Mouse (Mus musculus) kidney, postnatal 0 days (tissue): ENCODE results near the gene Comt. TPM values are rescaled to one million over a fixed set of nuclear protein-coding genes. Genes with fewer than 3 reads are reported as not detected.
A peak's percentile ranks its signal among the peaks of the same experiment; 100 is the strongest.

Experiments used
- ATAC-seq: fragments of 200-750 bp; cut with Nextera tagmentation; replicated peaks from 2 replicates; pipeline ENCODE4 v1.8.0; 2017; ENCODE audit warnings: low read depth, moderate number of reproducible peaks, moderate TSS enrichment, moderate library complexity; ENCODE audit not compliant: low FRiP score
- DNase-seq: peaks from one replicate; pipeline ENCODE4 v3.0.0-alpha.2; 2016; ENCODE audit warnings: low spot score
- H3K27ac ChIP-seq: fragments of 300-500 bp; sonication (generic); 2 replicates; pipeline ENCODE4 v1.5.1; 2014; ENCODE audit warnings: mild to moderate bottlenecking
- H3K27me3 ChIP-seq: fragments of 300-500 bp; sonication (generic); 2 replicates; pipeline ENCODE4 v1.6.1; 2014; ENCODE audit warnings: low read length, mixed read lengths; ENCODE audit not compliant: insufficient read depth
- H3K36me3 ChIP-seq: fragments of 300-500 bp; sonication (generic); 2 replicates; pipeline ENCODE4 v1.6.1; 2014; ENCODE audit warnings: low read length, mixed read lengths; ENCODE audit not compliant: insufficient read depth
- H3K4me1 ChIP-seq: fragments of 300-500 bp; sonication (generic); replicated peaks from 2 replicates; pipeline ENCODE4 v1.6.1; 2014; ENCODE audit warnings: antibody characterized with exemption, low read length, mixed read lengths; ENCODE audit not compliant: insufficient read depth
- H3K4me2 ChIP-seq: fragments of 300-500 bp; sonication (generic); 2 replicates; pipeline ENCODE4 v1.6.1; 2014; ENCODE audit warnings: mild to moderate bottlenecking, low read length, moderate library complexity, mixed read lengths
- H3K4me3 ChIP-seq: fragments of 300-500 bp; sonication (generic); replicated peaks from 2 replicates; pipeline ENCODE4 v1.5.1; 2014; ENCODE audit warnings: low read depth, low read length
- H3K9ac ChIP-seq: fragments of 300-500 bp; sonication (generic); 2 replicates; pipeline ENCODE4 v1.6.1; 2014; ENCODE audit warnings: low read depth, low read length
- H3K9me3 ChIP-seq: fragments of 300-500 bp; sonication (generic); replicated peaks from 2 replicates; pipeline ENCODE4 v1.6.1; 2016; ENCODE audit warnings: low read length, inconsistent platforms, mixed read lengths
- CTCF ChIP-seq: IDR thresholded peaks from 2 replicates; pipeline ENCODE4 v1.5.1; 2016; ENCODE audit warnings: antibody characterized with exemption, low read depth, mild to moderate bottlenecking, moderate library complexity
- WGBS: fragments of 180-500 bp; shearing (Covaris S2); extraction: QIAGEN DNeasy Blood & Tissue Kit; methylation state at CpG from one replicate; pipeline ENCODE4 v1.1.7; 2014; 5-methylcytosine and 5-hydroxymethylcytosine counted together
- polyA plus RNA-seq: library from polyadenylated mRNA; unstranded; fragments of >200 nt; fragmentation: Nextera tagmentation; extraction: Ambion mirVana; gene quantifications from 2 replicates; pipeline ENCODE4 v1.2.1, GENCODE M21; 2015

Comt gene
- polyA plus RNA-seq, 1 experiment from 2014 or later: 107 TPM

DNA sequence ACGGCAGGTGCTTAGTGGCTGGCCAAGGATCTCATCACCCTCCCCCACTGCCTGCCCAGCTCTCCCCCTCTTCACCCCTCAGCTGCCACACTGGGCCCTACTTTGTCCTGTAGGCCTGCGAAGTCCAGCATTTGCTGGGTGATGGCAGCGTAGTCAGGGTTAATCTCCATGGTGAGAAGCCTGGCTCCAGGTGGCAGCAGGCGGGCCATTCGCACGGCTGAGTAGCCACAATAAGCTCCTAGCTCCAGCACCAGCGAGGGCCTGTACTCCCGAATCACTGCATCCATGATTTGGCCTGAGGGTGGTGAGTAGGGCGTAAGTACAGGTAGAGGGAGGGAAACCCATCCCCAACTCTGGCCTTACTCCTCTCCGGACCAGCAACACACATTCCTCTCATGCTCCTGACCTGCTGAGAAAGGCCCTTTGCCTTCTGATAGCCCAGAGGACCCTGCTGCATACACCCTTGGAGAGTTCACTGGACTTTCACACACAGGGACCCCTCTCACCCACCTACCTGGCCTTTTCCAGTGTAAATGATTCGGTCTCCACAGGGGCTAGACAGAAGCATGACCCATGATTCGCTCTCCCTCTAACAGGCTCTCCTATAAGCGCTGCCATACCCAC is 15.5 kb downstream of the Comt start:
- Histone ChIP-seq H3K4me1 (peaks cover 22% of the 10 kb centered on the region), H3K27me3 (no peaks in the 10 kb centered on the region), H3K4me2 (peak overlapping the region; percentile 0; the same call in 1 of the 2 replicates), H3K9ac (0 out of 2 replicates have a peak overlapping the region, but pooled peaks have one; percentile 8), H3K27ac (peak overlapping the region; percentile 79), H3K9me3 (no peaks in the 10 kb centered on the region), H3K4me3 (no peak overlapping the region), H3K36me3 (0 out of 2 replicates have a peak, but pooled peaks cover 12% of the 10 kb centered on the region)
- DNase-seq (peak; percentile 36), ATAC-seq (peak; percentile 29)
- TF ChIP-seq CTCF: peak; percentile 4; the same call in 1 of the 2 replicates
- WGBS: 54% methylated on average over 13 of the region's 13 CpGs

- no peaks in the 10 kb centered on the region for H3K9me3 ChIP-seq
- H3K9ac ChIP-seq: no peak overlapping the region
- peak overlapping the region; percentile 79; the same call in 1 of the 2 replicates for H3K27ac ChIP-seq
- no peak overlapping the region for H3K4me3 ChIP-seq
- DNase-seq: no peak
- H3K27me3 ChIP-seq: no peaks in the 10 kb centered on the region
- 0 out of 2 replicates have a peak, but pooled peaks cover 12% of the 10 kb centered on the region for H3K36me3 ChIP-seq
- WGBS: 73% methylated on average over 5 of the region's 5 CpGs
- H3K4me2 ChIP-seq: no peak overlapping the region
- ATAC-seq: no peak
- TF ChIP-seq CTCF: no peak
- peaks cover 19% of the 10 kb centered on the region for H3K4me1 ChIP-seq
These were observed 16.2 kb downstream of the Comt start for GRCm38 (mm10) chr16:18410418-18410817.

- Histone ChIP-seq H3K36me3 (0 out of 2 replicates have a peak, but pooled peaks cover 14% of the 10 kb centered on the region), H3K9ac (no peak overlapping the region), H3K9me3 (no peaks in the 10 kb centered on the region), H3K4me2 (no peak overlapping the region), H3K27ac (peak overlapping the region; percentile 25; the same call in 1 of the 2 replicates), H3K4me1 (peaks cover 19% of the 10 kb centered on the region), H3K27me3 (no peaks in the 10 kb centered on the region), H3K4me3 (no peak overlapping the region)
- DNase-seq: no peak
- WGBS: 48% methylated on average over 4 of the region's 4 CpGs
- ATAC-seq: no peak
- TF ChIP-seq CTCF: no peak
These were observed 16.9 kb downstream of the Comt start for GRCm38 (mm10) chr16:18409776-18410175.

DNA sequence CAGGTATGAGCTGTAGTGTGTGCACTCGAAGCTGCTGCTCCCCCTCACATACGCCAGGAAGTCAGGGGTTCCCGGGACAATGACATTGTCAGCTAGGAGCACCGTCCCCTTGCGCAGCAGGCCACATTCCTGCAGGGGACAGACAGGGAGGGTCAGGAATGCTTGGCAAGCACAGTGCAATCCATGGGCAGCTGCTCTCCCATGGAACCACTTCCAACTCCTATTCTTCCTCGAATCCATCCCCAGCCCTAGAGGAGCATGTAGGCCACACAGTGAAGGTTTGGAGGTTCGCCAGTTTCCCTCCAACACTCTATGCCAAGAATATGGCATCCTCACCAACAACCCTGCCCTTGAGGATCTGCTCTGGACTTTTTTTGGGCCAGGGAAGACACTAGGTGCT is 18.7 kb downstream of the Comt start:
- WGBS: 77% methylated on average over 7 of the region's 7 CpGs
- DNase-seq: no peak

GRCm38 (mm10) chr16:18406293-18406692 is 20.4 kb downstream of the Comt start:
- H3K4me2 ChIP-seq: no peak overlapping the region
- H3K27ac ChIP-seq: no peak overlapping the region
- TF ChIP-seq CTCF: peak; percentile 86
- H3K4me3 ChIP-seq: no peak overlapping the region
- no peaks in the 10 kb centered on the region for H3K27me3 ChIP-seq
- 15% methylated on average over 2 of the region's 2 CpGs for WGBS
- no peak overlapping the region for H3K9ac ChIP-seq
- ATAC-seq (0 out of 2 replicates have a peak, but pooled peaks have one; percentile 40), DNase-seq (peak; percentile 82)
- H3K9me3 ChIP-seq: no peaks in the 10 kb centered on the region
- H3K36me3 ChIP-seq: 0 out of 2 replicates have a peak, but pooled peaks cover 21% of the 10 kb centered on the region
- peaks cover 10% of the 10 kb centered on the region; the same call in 1 of the 2 replicates for H3K4me1 ChIP-seq

More for the DNA sequence above, 18.7 kb downstream of the Comt start:
- H3K27me3 ChIP-seq: no peaks in the 10 kb centered on the region
- H3K36me3 ChIP-seq: 0 out of 2 replicates have a peak, but pooled peaks cover 24% of the 10 kb centered on the region
- ATAC-seq: no peak
- no peak overlapping the region for H3K9ac ChIP-seq
- no peak overlapping the region for H3K4me3 ChIP-seq
- no peak overlapping the region for H3K4me2 ChIP-seq
- no peak for TF ChIP-seq CTCF
- H3K9me3 ChIP-seq: no peaks in the 10 kb centered on the region
- H3K27ac ChIP-seq: no peak overlapping the region
- peaks cover 19% of the 10 kb centered on the region for H3K4me1 ChIP-seq

DNA sequence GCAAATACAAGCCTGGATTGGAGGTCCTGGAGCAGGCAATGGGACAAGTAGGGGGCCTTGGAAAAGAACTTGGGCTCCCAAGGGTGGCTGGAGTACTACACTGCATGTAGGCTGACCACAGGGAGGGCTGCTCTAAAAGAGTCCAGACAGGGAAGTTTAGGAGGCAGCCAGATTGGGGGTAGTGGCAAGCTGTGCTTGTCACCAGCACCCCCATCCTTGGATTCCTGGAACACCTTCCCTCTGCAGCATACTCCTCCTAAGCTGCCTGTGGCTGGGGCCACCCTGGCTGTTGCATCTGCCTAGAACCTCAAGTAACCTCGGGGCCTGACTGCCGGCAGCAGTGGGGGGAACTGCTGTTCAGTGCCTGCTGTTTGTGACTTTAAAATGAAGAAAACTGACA is 20.8 kb downstream of the Comt start:
- Histone ChIP-seq H3K4me1 (0 out of 2 replicates have a peak, but pooled peaks cover 8% of the 10 kb centered on the region), H3K27me3 (no peaks in the 10 kb centered on the region), H3K4me2 (no peak overlapping the region), H3K4me3 (no peak overlapping the region), H3K27ac (no peak overlapping the region), H3K9me3 (no peaks in the 10 kb centered on the region), H3K36me3 (0 out of 2 replicates have a peak, but pooled peaks cover 21% of the 10 kb centered on the region), H3K9ac (no peak overlapping the region)
- 70% methylated on average over 2 of the region's 2 CpGs for WGBS
- DNase-seq (no peak), ATAC-seq (no peak)
- no peak for TF ChIP-seq CTCF
